Mouse (Mus musculus) embryonic fibroblast, embryonic 13.5 days (primary cell): ENCODE results near the gene Tex261.

Experiments
- CTCF ChIP-seq: IDR thresholded peaks from 2 replicates; pipeline ENCODE4 v1.5.1; 2011; ENCODE audit warnings: mild to moderate bottlenecking, control low read depth, low read length, moderate library complexity, borderline replicate concordance; ENCODE audit not compliant: insufficient read depth
- POLR2A ChIP-seq: IDR thresholded peaks from 2 replicates; pipeline ENCODE4 v1.6.1; 2011; ENCODE audit warnings: low read depth, mild to moderate bottlenecking, control low read depth, low read length, moderate library complexity

- no peak for TF ChIP-seq POLR2A
- no peak for TF ChIP-seq CTCF
Measured at GRCm38 (mm10) chr6:83749286-83749685, 26.3 kb downstream of the Tex261 start.
